Mouse (Mus musculus): ENCODE data around the gene Irak1.

DNA sequence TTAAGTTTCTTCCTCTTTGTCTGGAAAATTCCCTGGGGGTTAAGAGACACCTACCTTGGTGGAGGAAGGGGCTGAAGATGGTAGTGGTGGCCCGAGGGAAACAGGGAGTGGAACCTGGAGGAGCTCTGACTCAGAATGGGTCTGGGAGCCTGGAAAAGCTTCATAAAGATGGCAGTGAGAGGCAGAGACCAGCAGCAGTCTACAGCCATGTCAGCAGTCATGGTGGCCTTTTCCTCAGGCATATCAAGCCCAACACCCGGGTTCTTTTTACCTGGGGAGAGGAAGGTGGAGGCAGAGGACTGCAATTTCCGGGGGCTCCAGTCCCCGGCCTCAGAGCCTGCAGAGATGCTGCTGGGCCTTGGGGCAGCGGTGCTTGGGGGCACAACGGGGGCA lies 927 bp downstream of the Irak1 start:
- TF ChIP-seq ZNF384 (IDR thresholded peaks at IDR 0.05; ENCODE audit: low read depth, low read length) = no peak
- TF ChIP-seq HCFC1 (IDR thresholded peaks at IDR 0.05; ENCODE audit: borderline replicate concordance, insufficient read depth, low read length) = no peak
- TF ChIP-seq CHD2 (IDR thresholded peaks at IDR 0.05; ENCODE audit: low read depth, low read length) = no peak
- no peak for TF ChIP-seq ZC3H11A (IDR thresholded peaks at IDR 0.05; ENCODE audit: borderline replicate concordance, low read depth, low read length)
- no peak for TF ChIP-seq MAFK (IDR thresholded peaks at IDR 0.05; ENCODE audit: insufficient read depth, low read depth, low read length)
